Mouse (Mus musculus): Measurements from ENCODE around the gene Ppp1r36. TPM values are rescaled to one million over a fixed set of nuclear protein-coding genes. Genes with fewer than 3 reads are reported as not detected.

Ppp1r36 gene
- polyA plus RNA-seq, 1 experiment from 2014 or later, result 0.05 TPM

DNA sequence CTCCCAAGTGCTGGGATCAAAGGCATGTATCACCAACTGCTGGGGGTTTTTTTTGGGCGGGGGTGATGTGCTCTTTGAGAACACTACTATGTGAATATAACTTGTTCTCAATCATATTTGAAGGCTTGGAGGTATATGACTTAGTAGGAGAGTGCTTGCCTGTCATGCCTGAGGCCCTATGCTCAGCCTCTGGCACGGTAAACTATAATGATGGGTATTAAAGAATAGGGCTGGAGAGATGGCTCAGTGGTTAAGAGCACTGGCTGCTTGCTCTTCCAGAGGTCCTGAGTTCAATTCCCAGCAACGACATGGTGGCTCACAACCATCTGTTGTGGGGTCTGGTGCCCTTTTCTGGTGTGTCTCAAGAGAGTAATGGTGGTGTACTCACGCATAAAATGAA is 42.4 kb upstream of the Ppp1r36 start:
- ATAC-seq (ENCODE audit: insufficient read depth), result no peak
- WGBS (ENCODE audit: insufficient replicate concordance), result 57% methylated on average over 4 of the region's 4 CpGs
- Histone ChIP-seq H3K9me3 (replicated peaks) (no peaks in the 10 kb centered on the region), H3K4me1 (replicated peaks) (peaks cover 84% of the 10 kb centered on the region), H3K9ac (peak overlapping the region; percentile 18; the same call in 1 of the 2 replicates), H3K4me3 (replicated peaks) (no peak overlapping the region), H3K27me3 (no peaks in the 10 kb centered on the region), H3K4me2 (peak overlapping the region; percentile 46), H3K27ac (replicated peaks) (peak overlapping the region; percentile 77), H3K36me3 (replicated peaks) (no peaks in the 10 kb centered on the region)

DNA sequence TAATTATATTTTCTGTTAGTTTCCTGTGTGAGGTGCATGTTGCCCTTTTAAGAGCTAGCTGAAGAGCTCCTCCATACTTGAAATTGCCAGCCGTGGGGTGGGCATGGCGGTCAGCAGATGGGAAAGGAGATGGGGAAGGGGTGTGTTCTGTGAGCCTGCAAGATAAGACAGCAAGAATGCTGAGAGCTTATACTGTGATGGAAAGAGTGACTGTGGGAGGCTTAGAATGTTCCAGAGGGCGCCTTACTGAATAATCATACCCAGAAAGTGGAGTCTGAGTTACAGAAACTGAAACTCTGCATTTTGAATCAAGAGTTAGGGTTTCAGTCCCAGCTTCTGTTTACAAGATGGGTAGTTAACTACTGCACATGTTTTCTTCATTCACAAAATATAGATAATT is 41.8 kb upstream of the Ppp1r36 start:
- Histone ChIP-seq H3K9ac (peak overlapping the region; percentile 7; the same call in 1 of the 2 replicates), H3K9me3 (replicated peaks) (no peaks in the 10 kb centered on the region), H3K4me3 (replicated peaks) (peak overlapping the region; percentile 0; the same call in 1 of the 2 replicates), H3K4me2 (peak overlapping the region; percentile 46), H3K36me3 (replicated peaks) (no peaks in the 10 kb centered on the region), H3K27ac (replicated peaks) (peak overlapping the region; percentile 77), H3K27me3 (no peaks in the 10 kb centered on the region), H3K4me1 (replicated peaks) (peaks cover 89% of the 10 kb centered on the region)
- peak; percentile 62 for ATAC-seq (ENCODE audit: insufficient read depth)
- 19% methylated on average over 3 of the region's 3 CpGs for WGBS (ENCODE audit: insufficient replicate concordance)

DNA sequence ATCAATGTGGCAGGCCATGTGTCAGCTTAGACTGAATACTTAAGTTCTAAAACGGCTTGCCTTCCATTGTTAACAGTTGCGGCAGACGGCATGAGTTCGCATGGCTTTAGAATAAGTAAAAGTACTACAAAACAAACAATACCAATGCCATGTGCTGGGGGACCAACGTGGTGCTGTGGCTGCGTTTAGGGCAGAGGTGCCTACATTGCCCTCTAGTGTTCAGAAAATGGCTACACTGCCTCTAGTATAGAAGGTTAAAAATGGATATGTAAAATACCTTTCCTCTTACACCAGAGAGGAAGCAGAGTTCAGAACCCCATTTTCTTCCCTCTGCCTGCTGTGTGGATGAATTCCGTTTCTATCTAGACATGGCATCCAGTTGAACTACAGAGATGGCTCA is 40.7 kb upstream of the Ppp1r36 start:
- H3K4me2 ChIP-seq, result peak overlapping the region; percentile 46
- no peaks in the 10 kb centered on the region for H3K27me3 ChIP-seq
- H3K27ac ChIP-seq (replicated peaks), result peak overlapping the region; percentile 77
- no peaks in the 10 kb centered on the region for H3K36me3 ChIP-seq (replicated peaks)
- H3K4me3 ChIP-seq (replicated peaks), result no peak overlapping the region
- ATAC-seq (ENCODE audit: insufficient read depth), result peak; percentile 45; the same call in 1 of the 2 replicates
- H3K9ac ChIP-seq, result no peak overlapping the region
- WGBS (ENCODE audit: insufficient replicate concordance), result 22% methylated on average over 7 of the region's 7 CpGs
- peaks cover 82% of the 10 kb centered on the region for H3K4me1 ChIP-seq (replicated peaks)
- H3K9me3 ChIP-seq (replicated peaks), result no peaks in the 10 kb centered on the region

DNA sequence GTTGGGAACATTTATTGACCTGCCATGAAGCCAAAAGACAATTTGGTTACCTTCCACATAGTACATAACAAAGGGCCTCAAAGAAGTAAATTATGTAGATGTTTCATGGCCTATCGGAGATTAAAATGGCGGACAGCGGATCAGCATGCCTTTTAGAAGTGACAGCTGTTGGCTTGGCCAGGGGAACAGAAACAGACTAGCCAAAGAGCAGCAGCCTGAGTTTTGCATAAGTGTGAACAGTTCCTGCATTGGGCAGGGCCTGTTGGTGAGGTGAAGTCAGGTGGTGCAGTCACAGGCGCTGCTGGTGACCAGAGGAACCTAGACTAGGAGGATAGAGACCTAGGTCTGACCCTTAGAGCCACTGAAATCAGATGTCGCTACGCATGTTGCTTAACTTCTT is 40.3 kb upstream of the Ppp1r36 start:
- no peaks in the 10 kb centered on the region for H3K27me3 ChIP-seq
- WGBS (ENCODE audit: insufficient replicate concordance), result 90% methylated on average over 6 of the region's 6 CpGs
- no peaks in the 10 kb centered on the region for H3K9me3 ChIP-seq (replicated peaks)
- no peak overlapping the region for H3K9ac ChIP-seq
- H3K4me2 ChIP-seq, result no peak overlapping the region
- peaks cover 78% of the 10 kb centered on the region for H3K4me1 ChIP-seq (replicated peaks)
- peak overlapping the region; percentile 77; the same call in 1 of the 2 replicates for H3K27ac ChIP-seq (replicated peaks)
- H3K4me3 ChIP-seq (replicated peaks), result no peak overlapping the region
- H3K36me3 ChIP-seq (replicated peaks), result no peaks in the 10 kb centered on the region
- ATAC-seq (ENCODE audit: insufficient read depth), result no peak

DNA sequence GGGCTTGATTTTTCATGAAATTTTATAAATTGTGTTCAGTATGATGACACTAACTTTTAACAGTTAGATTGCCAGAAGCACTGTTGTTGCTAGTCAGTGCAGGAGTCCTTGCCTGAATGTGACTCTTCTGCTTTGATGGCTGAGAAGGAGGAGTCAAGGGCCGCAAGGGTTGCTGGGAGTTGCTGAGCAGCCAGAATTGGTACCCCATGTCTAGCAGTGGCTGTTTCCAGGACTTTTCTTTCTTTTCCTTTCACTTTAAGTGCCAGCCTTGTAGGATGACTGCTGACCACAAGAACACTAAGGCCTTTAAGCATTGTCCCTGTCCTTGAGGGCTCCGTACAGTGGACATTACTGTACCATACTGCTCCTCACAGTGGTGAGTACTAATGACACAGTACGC is 39.6 kb upstream of the Ppp1r36 start:
- H3K9ac ChIP-seq, result no peak overlapping the region
- H3K4me2 ChIP-seq, result no peak overlapping the region; the same call in 1 of the 2 replicates
- peak overlapping the region; percentile 41; the same call in 1 of the 2 replicates for H3K27ac ChIP-seq (replicated peaks)
- 79% methylated on average over 3 of the region's 3 CpGs for WGBS (ENCODE audit: insufficient replicate concordance)
- H3K4me1 ChIP-seq (replicated peaks), result peaks cover 71% of the 10 kb centered on the region
- H3K4me3 ChIP-seq (replicated peaks), result no peak overlapping the region
- peaks cover 1% of the 10 kb centered on the region for H3K36me3 ChIP-seq (replicated peaks)
- H3K9me3 ChIP-seq (replicated peaks), result no peaks in the 10 kb centered on the region
- no peak for ATAC-seq (ENCODE audit: insufficient read depth)
- H3K27me3 ChIP-seq, result no peaks in the 10 kb centered on the region

DNA sequence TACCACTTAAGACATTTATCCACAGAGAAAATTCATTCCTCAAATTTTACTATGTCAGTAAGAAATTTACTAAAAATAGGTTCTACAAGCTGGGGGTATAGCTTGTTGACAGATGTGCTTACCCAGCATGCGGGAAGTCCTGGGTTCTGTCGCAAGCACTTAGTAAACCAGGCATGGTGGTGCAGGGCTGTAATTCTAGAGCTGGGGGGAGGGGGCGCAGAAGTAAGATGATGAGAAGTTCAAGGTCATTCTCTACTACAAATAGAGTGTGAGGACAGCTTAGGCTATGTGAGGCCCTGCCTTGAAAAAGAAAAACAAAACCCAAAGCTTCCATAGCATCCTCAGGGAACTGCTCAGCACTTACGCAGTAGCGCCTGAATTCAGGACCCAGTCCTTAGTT is 38.8 kb upstream of the Ppp1r36 start:
- Histone ChIP-seq H3K27me3 (no peaks in the 10 kb centered on the region), H3K9me3 (replicated peaks) (no peaks in the 10 kb centered on the region), H3K4me3 (replicated peaks) (no peak overlapping the region), H3K9ac (no peak overlapping the region), H3K27ac (replicated peaks) (0 out of 2 replicates have a peak overlapping the region, but pooled peaks have one; percentile 16), H3K4me2 (no peak overlapping the region), H3K36me3 (replicated peaks) (peaks cover 4% of the 10 kb centered on the region), H3K4me1 (replicated peaks) (peaks cover 64% of the 10 kb centered on the region)
- ATAC-seq (ENCODE audit: insufficient read depth), result no peak
- WGBS (ENCODE audit: insufficient replicate concordance), result 80% methylated on average over 5 of the region's 5 CpGs

DNA sequence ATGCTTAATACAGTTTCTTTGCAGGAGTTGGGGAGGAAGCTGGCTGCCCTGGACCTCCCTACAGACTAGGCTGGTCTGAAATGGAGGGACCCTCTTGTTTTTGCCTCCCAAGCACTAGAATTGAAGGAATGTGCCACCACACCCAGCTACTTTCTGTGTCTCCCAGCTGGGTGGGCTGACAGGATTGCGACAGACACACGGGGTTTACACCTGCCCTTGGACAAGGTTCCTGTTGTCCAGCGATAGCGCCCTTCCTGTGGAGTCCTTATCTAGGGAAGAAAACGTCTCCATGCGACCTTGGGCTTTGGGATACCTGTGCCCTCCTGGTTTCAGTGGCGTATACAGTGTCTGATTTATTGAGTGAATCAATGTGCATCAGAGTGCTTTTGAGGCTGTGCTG is 37.2 kb upstream of the Ppp1r36 start:
- no peak overlapping the region for H3K27ac ChIP-seq (replicated peaks)
- H3K4me3 ChIP-seq (replicated peaks), result no peak overlapping the region
- no peak for ATAC-seq (ENCODE audit: insufficient read depth)
- no peak overlapping the region for H3K4me2 ChIP-seq
- peaks cover 50% of the 10 kb centered on the region for H3K4me1 ChIP-seq (replicated peaks)
- WGBS (ENCODE audit: insufficient replicate concordance), result 55% methylated on average over 7 of the region's 7 CpGs
- no peak overlapping the region for H3K9ac ChIP-seq
- H3K27me3 ChIP-seq, result no peaks in the 10 kb centered on the region
- peaks cover 14% of the 10 kb centered on the region for H3K36me3 ChIP-seq (replicated peaks)
- no peaks in the 10 kb centered on the region for H3K9me3 ChIP-seq (replicated peaks)

DNA sequence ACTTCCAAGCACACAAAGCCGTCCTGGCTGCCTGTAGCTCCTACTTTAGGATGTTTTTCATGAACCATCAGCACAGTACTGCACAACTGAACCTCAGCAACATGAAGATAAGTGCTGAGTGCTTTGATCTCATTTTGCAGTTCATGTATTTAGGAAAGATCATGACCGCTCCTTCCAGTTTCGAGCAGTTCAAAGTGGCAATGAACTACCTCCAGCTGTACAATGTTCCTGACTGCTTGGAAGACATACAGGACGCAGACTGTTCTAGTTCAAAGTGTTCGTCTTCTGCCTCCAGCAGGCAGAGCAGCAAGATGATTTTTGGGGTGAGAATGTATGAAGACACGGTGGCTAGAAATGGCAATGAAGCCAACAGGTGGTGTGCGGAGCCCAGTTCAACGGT is 32.0 kb upstream of the Ppp1r36 start:
- Histone ChIP-seq H3K9me3 (replicated peaks) (no peaks in the 10 kb centered on the region), H3K4me2 (no peak overlapping the region), H3K36me3 (replicated peaks) (peaks cover 47% of the 10 kb centered on the region), H3K4me1 (replicated peaks) (peaks cover 5% of the 10 kb centered on the region), H3K9ac (no peak overlapping the region), H3K4me3 (replicated peaks) (no peak overlapping the region), H3K27me3 (no peaks in the 10 kb centered on the region), H3K27ac (replicated peaks) (no peak overlapping the region)
- ATAC-seq (ENCODE audit: insufficient read depth), result no peak
- 83% methylated on average over 8 of the region's 8 CpGs for WGBS (ENCODE audit: insufficient replicate concordance)

DNA sequence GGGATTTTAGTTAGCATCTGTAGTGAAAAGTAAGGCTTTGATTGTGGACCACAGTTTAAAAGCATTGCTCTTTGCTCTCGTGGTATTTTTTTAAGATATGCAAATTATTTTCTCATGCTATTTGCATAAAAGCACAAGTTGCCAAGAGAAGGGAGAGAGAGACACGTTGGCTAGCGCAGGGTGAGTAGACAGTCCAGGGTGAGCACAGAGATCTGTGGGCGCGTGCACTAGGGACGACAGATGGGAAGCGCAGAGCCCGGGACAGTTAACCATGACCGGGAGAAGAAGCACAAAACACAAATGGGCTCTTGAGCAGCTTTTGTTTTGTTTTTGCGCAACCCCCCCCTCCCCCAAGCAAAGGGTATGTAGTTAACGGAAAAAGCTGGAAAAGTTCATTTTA is 28.5 kb upstream of the Ppp1r36 start:
- WGBS (ENCODE audit: insufficient replicate concordance), result 78% methylated on average over 11 of the region's 11 CpGs
- Histone ChIP-seq H3K9ac (no peak overlapping the region), H3K4me1 (replicated peaks) (peaks cover 24% of the 10 kb centered on the region), H3K9me3 (replicated peaks) (no peaks in the 10 kb centered on the region), H3K36me3 (replicated peaks) (peaks cover 42% of the 10 kb centered on the region), H3K27me3 (no peaks in the 10 kb centered on the region), H3K4me3 (replicated peaks) (no peak overlapping the region), H3K4me2 (no peak overlapping the region), H3K27ac (replicated peaks) (no peak overlapping the region)
- ATAC-seq (ENCODE audit: insufficient read depth), result no peak

DNA sequence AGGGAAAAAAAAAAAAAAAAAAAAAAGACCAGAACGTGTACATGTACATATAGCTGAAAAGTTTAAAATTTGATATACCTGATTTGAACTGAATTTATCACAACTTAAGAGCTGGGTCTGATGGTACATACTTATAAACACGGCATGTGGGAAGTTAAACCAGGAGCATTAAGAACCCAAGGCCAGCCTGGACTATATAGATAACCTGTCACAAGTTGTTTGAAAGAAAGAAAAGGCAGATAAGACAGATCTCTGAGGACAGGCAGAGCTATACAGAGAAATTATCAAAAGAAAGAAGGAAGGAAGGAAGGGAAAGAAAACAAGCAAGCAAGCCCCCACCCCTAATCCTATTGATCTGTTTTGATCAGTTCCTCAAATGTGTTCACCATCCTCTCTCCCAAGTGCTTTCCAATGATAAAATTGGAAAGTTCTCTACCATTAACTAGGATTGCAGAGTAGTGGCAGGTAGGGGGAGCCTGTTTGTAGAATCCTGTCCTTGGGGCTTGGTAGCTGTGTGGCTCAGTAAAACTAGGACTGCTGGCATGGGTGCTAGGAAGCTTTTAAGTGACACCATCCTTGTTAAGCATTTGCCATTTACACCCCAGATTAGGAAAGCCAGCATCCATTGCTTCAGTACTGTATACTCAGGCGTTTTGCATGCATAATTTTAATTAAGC is 25.6 kb upstream of the Ppp1r36 start:
- Histone ChIP-seq H3K4me2 (peak overlapping the region; percentile 8; the same call in 1 of the 2 replicates), H3K9me3 (replicated peaks) (no peaks in the 10 kb centered on the region), H3K4me1 (replicated peaks) (peaks cover 24% of the 10 kb centered on the region), H3K4me3 (replicated peaks) (no peak overlapping the region), H3K9ac (no peak overlapping the region), H3K27ac (replicated peaks) (no peak overlapping the region; the same call in 1 of the 2 replicates), H3K36me3 (replicated peaks) (peaks cover 18% of the 10 kb centered on the region), H3K27me3 (no peaks in the 10 kb centered on the region)
- peak; percentile 84 for ATAC-seq (ENCODE audit: insufficient read depth)
- 25% methylated on average over 3 of the region's 3 CpGs for WGBS (ENCODE audit: insufficient replicate concordance)

DNA sequence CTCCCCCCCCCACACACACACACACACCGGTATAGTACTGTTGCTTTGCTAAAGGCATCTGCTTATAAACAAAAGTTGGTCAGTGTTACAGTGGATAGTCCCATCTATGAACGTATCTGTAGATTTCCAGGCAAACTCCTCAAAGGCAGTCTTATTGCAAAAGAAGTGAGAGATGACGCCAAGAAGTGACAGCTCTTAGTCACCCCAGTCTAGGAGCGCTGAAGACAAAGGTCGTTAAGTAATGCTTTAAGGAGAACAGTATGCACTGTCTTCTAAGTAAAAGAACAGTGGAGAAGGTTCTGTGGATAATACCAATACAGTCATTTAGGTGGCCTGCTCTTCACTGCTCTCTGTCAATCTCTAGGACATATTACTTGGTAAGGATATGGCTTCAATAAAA is 24.4 kb upstream of the Ppp1r36 start:
- Histone ChIP-seq H3K4me2 (no peak overlapping the region), H3K27me3 (no peaks in the 10 kb centered on the region), H3K9ac (no peak overlapping the region), H3K36me3 (replicated peaks) (peaks cover 12% of the 10 kb centered on the region), H3K27ac (replicated peaks) (no peak overlapping the region), H3K4me1 (replicated peaks) (peaks cover 24% of the 10 kb centered on the region), H3K9me3 (replicated peaks) (no peaks in the 10 kb centered on the region), H3K4me3 (replicated peaks) (no peak overlapping the region)
- ATAC-seq (ENCODE audit: insufficient read depth), result no peak
- WGBS (ENCODE audit: insufficient replicate concordance), result 74% methylated on average over 5 of the region's 5 CpGs

DNA sequence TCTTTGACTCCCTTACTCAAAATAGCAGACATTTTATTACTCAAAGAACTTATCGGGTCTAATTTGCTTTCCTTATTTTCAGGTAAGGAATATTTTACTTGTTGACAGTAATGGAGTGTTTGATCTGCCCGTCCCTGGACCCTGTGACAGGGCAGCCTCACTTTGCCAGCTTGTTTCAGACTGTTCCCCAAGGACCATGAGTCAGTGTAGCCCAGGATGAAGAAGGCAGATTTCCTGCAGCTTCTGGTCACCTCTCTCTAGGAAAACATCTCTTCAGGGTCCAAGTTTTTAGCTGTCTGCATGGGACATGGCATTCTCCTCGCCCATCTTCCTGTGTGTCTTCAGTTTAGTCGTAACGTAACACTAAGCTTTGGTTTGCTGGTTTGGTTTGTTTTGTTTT is 20.1 kb upstream of the Ppp1r36 start:
- no peak overlapping the region for H3K27ac ChIP-seq (replicated peaks)
- H3K9me3 ChIP-seq (replicated peaks), result no peaks in the 10 kb centered on the region
- H3K4me2 ChIP-seq, result no peak overlapping the region
- H3K9ac ChIP-seq, result no peak overlapping the region
- no peak overlapping the region for H3K4me3 ChIP-seq (replicated peaks)
- no peaks in the 10 kb centered on the region for H3K36me3 ChIP-seq (replicated peaks)
- peaks cover 3% of the 10 kb centered on the region for H3K4me1 ChIP-seq (replicated peaks)
- H3K27me3 ChIP-seq, result no peaks in the 10 kb centered on the region
- WGBS (ENCODE audit: insufficient replicate concordance), result 75% methylated on average over 5 of the region's 5 CpGs
- no peak for ATAC-seq (ENCODE audit: insufficient read depth)

Measured in liver, embryonic 15.5 days (tissue).